Mouse (Mus musculus): ENCODE data around the gene Gm12394. TPM values are rescaled to one million over a fixed set of nuclear protein-coding genes. Genes with fewer than 3 reads are reported as not detected.
"Not testable (repeated sequence)": the region's sequence is repeated elsewhere in the genome, so short reads cannot be mapped to it uniquely, and the experiment has no call there.

Gm12394 gene
- polyA plus RNA-seq (2016; fragmentation: Nextera tagmentation; extraction: Ambion mirVana) = 0.09 and 0.19 TPM in 2 replicates

DNA sequence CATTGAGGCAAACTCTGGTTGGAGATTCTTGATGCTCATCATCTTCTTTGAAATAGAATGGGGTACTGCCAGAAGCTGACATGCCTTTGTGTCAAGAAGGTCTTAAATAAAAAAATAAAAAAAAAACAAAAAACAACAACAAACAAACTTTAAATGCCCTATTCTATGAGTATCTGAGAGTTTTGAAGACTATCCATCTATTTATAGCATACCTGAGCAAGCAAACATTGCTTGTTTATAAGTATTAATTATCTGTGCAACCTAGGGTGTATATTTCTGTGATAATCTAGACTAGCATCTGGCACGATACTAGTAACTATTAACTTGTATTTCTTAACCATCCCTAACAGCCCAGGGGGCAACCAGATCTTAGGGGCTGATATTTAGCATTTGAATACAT lies at the start of gene Gm12394:
Gene Gm12394, minus strand, starts transcription at position 101 of the 400 bp plus-strand sequence.
- 75% methylated on average over 1 of the region's 1 CpGs for WGBS
- not testable (repeated sequence) for H3K9me3 ChIP-seq; H3K4me1 ChIP-seq; H3K27ac ChIP-seq; H3K27me3 ChIP-seq (ENCODE audit: insufficient read depth, poor library complexity, severe bottlenecking); DNase-seq (ENCODE audit: low spot score); H3K36me3 ChIP-seq; H3K4me3 ChIP-seq

DNA sequence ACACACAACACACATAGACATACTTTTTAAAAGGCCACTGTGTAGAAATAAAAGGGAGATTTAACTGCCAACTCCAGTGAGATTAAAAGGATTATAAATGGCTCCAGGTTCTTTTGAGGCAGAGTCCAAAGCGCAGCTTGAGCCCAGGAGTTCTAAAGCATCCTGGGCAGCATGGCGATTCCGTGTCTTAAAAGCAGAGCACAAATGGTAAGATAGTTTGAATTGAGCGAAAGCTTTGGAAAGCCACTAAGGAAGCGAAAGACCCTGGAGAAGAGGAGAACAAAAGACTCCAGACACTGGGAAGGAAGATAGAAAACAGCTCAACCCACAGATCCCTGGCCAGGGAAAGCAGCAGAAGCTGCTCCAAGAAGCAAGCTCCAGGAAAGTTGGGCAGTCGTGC lies 48.4 kb upstream of the Gm12394 start:
- H3K9me3 ChIP-seq = no peaks in the 10 kb centered on the region
- DNase-seq (ENCODE audit: low spot score) = no peak
- H3K27me3 ChIP-seq (ENCODE audit: insufficient read depth, poor library complexity, severe bottlenecking) = no peaks in the 10 kb centered on the region; the same call in 1 of the 2 replicates
- H3K36me3 ChIP-seq = no peaks in the 10 kb centered on the region
- WGBS = 81% methylated on average over 6 of the region's 6 CpGs
- no peak overlapping the region for H3K27ac ChIP-seq
- H3K4me1 ChIP-seq = no peaks in the 10 kb centered on the region
- H3K4me3 ChIP-seq = no peak overlapping the region

GRCm38 (mm10) chr4:42904523-42904922 lies 48.0 kb upstream of the Gm12394 start:
- Histone ChIP-seq H3K27me3 (ENCODE audit: insufficient read depth, poor library complexity, severe bottlenecking) (no peaks in the 10 kb centered on the region; the same call in 1 of the 2 replicates), H3K36me3 (no peaks in the 10 kb centered on the region), H3K4me1 (no peaks in the 10 kb centered on the region), H3K9me3 (no peaks in the 10 kb centered on the region), H3K27ac (no peak overlapping the region), H3K4me3 (no peak overlapping the region)
- WGBS = 86% methylated on average over 3 of the region's 3 CpGs
- peak; percentile 46 for DNase-seq (ENCODE audit: low spot score)

DNA sequence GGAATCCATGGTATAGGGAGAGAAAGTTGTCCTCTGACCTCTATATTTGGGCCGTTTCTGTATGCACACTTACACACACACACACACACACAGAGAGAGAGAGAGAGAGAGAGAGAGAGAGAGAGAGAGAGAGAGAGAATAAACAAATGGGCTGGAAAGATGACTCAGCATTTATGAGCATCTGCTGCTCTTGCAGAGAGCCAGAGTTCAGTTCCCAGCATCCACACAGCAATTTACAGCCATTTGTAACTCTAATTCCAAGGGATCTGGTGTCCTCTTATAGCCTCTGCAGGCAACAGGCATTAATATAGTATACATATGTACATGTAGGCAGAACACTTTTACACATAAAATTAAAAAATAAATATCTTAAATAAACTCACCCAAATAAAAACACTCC lies 47.4 kb upstream of the Gm12394 start:
- no peaks in the 10 kb centered on the region for H3K36me3 ChIP-seq
- H3K9me3 ChIP-seq = no peaks in the 10 kb centered on the region
- H3K4me3 ChIP-seq = no peak overlapping the region
- no peaks in the 10 kb centered on the region; the same call in 1 of the 2 replicates for H3K27me3 ChIP-seq (ENCODE audit: insufficient read depth, poor library complexity, severe bottlenecking)
- no peak overlapping the region for H3K27ac ChIP-seq
- H3K4me1 ChIP-seq = no peaks in the 10 kb centered on the region
- WGBS = 90% methylated on average over 1 of the region's 1 CpGs
- DNase-seq (ENCODE audit: low spot score) = peak; percentile 14

DNA sequence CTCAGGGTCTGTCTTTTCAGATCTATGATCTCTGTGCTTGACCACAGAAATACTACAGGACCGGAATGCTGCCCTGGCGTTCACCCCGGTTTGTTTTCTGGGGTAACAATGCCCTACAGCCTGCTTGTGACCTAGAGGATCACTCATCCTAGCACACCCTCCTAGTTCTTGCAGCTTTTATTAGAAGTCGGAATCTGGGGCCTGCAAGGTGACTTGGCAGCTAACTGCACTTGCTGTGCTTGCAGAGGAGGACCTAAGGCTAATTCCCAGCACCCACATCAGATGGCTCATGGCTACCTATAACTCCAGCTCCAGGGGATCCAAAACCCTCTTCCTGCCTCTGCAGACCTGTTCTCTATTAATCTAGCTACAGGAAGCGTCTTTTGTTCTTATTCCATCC lies 46.2 kb upstream of the Gm12394 start:
- Histone ChIP-seq H3K4me3 (no peak overlapping the region), H3K9me3 (no peaks in the 10 kb centered on the region), H3K27me3 (ENCODE audit: insufficient read depth, poor library complexity, severe bottlenecking) (no peaks in the 10 kb centered on the region; the same call in 1 of the 2 replicates), H3K27ac (no peak overlapping the region), H3K4me1 (no peaks in the 10 kb centered on the region), H3K36me3 (no peaks in the 10 kb centered on the region)
- DNase-seq (ENCODE audit: low spot score) = peak; percentile 68
- 83% methylated on average over 5 of the region's 5 CpGs for WGBS

- Histone ChIP-seq H3K9me3 (no peaks in the 10 kb centered on the region), H3K27ac (no peak overlapping the region), H3K4me1 (no peaks in the 10 kb centered on the region), H3K27me3 (ENCODE audit: insufficient read depth, poor library complexity, severe bottlenecking) (no peaks in the 10 kb centered on the region; the same call in 1 of the 2 replicates), H3K4me3 (no peak overlapping the region), H3K36me3 (no peaks in the 10 kb centered on the region)
- WGBS = 55% methylated on average over 9 of the region's 9 CpGs
- no peak for DNase-seq (ENCODE audit: low spot score)
Measured at GRCm38 (mm10) chr4:42902174-42902573, 45.6 kb upstream of the Gm12394 start.

- H3K4me3 ChIP-seq = no peak overlapping the region
- no peak for DNase-seq (ENCODE audit: low spot score)
- no peaks in the 10 kb centered on the region for H3K9me3 ChIP-seq
- H3K27me3 ChIP-seq (ENCODE audit: insufficient read depth, poor library complexity, severe bottlenecking) = no peaks in the 10 kb centered on the region; the same call in 1 of the 2 replicates
- H3K4me1 ChIP-seq = no peaks in the 10 kb centered on the region
- H3K36me3 ChIP-seq = no peaks in the 10 kb centered on the region
- no peak overlapping the region for H3K27ac ChIP-seq
- 63% methylated on average over 5 of the region's 5 CpGs for WGBS
Measured at GRCm38 (mm10) chr4:42900878-42901277, 44.3 kb upstream of the Gm12394 start.

DNA sequence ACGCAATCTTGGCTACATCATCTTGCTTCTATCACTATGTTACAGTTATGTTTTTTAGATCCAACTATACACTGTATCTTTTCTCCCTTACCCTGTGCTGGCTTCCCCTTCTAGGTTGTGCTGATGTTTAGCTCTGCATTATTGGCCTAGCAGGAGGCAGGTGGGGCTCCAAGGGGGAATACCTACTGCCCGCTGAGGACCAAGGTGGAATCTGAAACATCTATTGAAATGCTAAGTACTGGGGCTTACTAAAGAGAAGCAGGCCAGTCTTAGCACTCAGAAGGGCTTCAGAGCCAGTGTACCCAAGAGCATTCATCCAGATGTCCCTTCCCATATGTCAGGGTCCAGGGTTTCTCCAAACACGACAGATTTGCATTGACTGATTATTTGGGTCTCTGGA lies 42.3 kb upstream of the Gm12394 start:
- Histone ChIP-seq H3K4me1 (no peaks in the 10 kb centered on the region), H3K36me3 (no peaks in the 10 kb centered on the region), H3K27ac (no peak overlapping the region), H3K27me3 (ENCODE audit: insufficient read depth, poor library complexity, severe bottlenecking) (no peaks in the 10 kb centered on the region; the same call in 1 of the 2 replicates), H3K4me3 (no peak overlapping the region), H3K9me3 (no peaks in the 10 kb centered on the region)
- 35% methylated on average over 3 of the region's 3 CpGs for WGBS
- no peak for DNase-seq (ENCODE audit: low spot score)

DNA sequence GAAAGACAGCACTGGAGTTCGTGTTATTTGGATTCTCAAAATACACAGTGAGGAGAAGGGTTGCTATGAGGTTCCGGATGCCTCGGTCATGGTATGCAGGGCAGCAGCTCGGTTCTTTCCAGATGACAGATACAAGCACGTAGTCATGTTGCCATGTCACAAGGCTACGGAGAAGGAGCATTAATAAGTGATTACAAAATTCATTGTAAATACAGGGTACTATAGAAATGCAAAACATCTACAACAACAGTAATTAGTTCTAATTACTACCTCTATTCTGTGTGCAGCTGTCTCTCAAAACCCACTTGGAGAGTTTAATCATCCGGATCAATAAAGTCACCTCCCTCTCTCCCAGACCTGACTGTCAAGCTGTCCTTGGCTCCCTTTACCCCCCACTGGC lies 38.5 kb upstream of the Gm12394 start:
- Histone ChIP-seq H3K4me3 (no peak overlapping the region), H3K27me3 (ENCODE audit: insufficient read depth, poor library complexity, severe bottlenecking) (no peaks in the 10 kb centered on the region), H3K36me3 (no peaks in the 10 kb centered on the region), H3K9me3 (no peaks in the 10 kb centered on the region), H3K4me1 (no peaks in the 10 kb centered on the region), H3K27ac (no peak overlapping the region)
- WGBS = 82% methylated on average over 7 of the region's 7 CpGs
- no peak for DNase-seq (ENCODE audit: low spot score)

- H3K36me3 ChIP-seq = no peaks in the 10 kb centered on the region
- H3K4me3 ChIP-seq = no peak overlapping the region
- H3K9me3 ChIP-seq = no peaks in the 10 kb centered on the region
- DNase-seq (ENCODE audit: low spot score) = no peak
- WGBS = 62% methylated on average over 7 of the region's 7 CpGs
- H3K27ac ChIP-seq = no peak overlapping the region
- H3K27me3 ChIP-seq (ENCODE audit: insufficient read depth, poor library complexity, severe bottlenecking) = peaks cover 3% of the 10 kb centered on the region; the same call in 1 of the 2 replicates
- H3K4me1 ChIP-seq = no peaks in the 10 kb centered on the region
Measured at GRCm38 (mm10) chr4:42891176-42891575, 34.6 kb upstream of the Gm12394 start.

- WGBS = 84% methylated on average over 6 of the region's 6 CpGs
- H3K27ac ChIP-seq = no peak overlapping the region
- no peaks in the 10 kb centered on the region for H3K36me3 ChIP-seq
- no peaks in the 10 kb centered on the region for H3K4me1 ChIP-seq
- DNase-seq (ENCODE audit: low spot score) = no peak
- H3K4me3 ChIP-seq = no peak overlapping the region
- peaks cover 3% of the 10 kb centered on the region; the same call in 1 of the 2 replicates for H3K27me3 ChIP-seq (ENCODE audit: insufficient read depth, poor library complexity, severe bottlenecking)
- no peaks in the 10 kb centered on the region for H3K9me3 ChIP-seq
Measured at GRCm38 (mm10) chr4:42888806-42889205, 32.2 kb upstream of the Gm12394 start.

DNA sequence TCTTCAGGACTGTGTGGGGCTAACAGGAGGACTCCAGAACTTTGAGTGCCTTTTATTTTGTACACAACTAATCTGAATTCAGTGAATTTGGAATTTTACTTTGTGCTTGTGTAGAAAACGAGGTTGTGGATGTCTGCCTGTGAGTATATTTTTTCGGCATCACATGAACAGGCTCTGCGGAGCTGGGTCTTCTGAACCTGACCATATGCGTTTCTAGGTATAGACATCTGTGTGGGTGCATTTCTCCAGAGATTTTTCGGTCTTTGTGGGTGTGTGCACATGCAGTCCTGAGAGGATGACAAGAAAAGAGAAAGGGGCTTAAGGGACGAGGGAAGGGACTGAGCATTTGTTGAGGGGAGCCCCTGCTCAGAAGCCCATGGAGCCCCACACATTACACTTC lies 30.4 kb upstream of the Gm12394 start:
- Histone ChIP-seq H3K4me3 (no peak overlapping the region), H3K27me3 (ENCODE audit: insufficient read depth, poor library complexity, severe bottlenecking) (peaks cover 3% of the 10 kb centered on the region; the same call in 1 of the 2 replicates), H3K4me1 (no peaks in the 10 kb centered on the region), H3K27ac (no peak overlapping the region), H3K9me3 (no peaks in the 10 kb centered on the region), H3K36me3 (no peaks in the 10 kb centered on the region)
- 88% methylated on average over 6 of the region's 6 CpGs for WGBS
- DNase-seq (ENCODE audit: low spot score) = no peak

- Histone ChIP-seq H3K4me1 (peaks cover 5% of the 10 kb centered on the region; the same call in 1 of the 2 replicates), H3K36me3 (no peaks in the 10 kb centered on the region), H3K27ac (peak overlapping the region; percentile 59; the same call in 1 of the 2 replicates), H3K9me3 (no peaks in the 10 kb centered on the region), H3K4me3 (no peak overlapping the region), H3K27me3 (ENCODE audit: insufficient read depth, poor library complexity, severe bottlenecking) (no peaks in the 10 kb centered on the region)
- DNase-seq (ENCODE audit: low spot score) = peak; percentile 64
- 65% methylated on average over 1 of the region's 1 CpGs for WGBS
Measured at GRCm38 (mm10) chr4:42880677-42880948, 24.0 kb upstream of the Gm12394 start.

Data from heart, embryonic 10.5 days (tissue).